Mouse (Mus musculus): ENCODE results near the gene Mid1.
"Not testable (repeated sequence)": the region's sequence is repeated elsewhere in the genome, so short reads cannot be mapped to it uniquely, and the experiment has no call there.

The Mid1 gene

GRCm38 (mm10) chrX:170017333-170018245, 332.6 kb downstream of the Mid1 start:
- CTCF ChIA-PET, result not testable (repeated sequence)

- CTCF ChIA-PET, result not testable (repeated sequence)
Observed at GRCm38 (mm10) chrX:170018571-170019218, 333.7 kb downstream of the Mid1 start.

GRCm38 (mm10) chrX:170019219-170019953, 334.4 kb downstream of the Mid1 start:
- CTCF ChIA-PET, result not testable (repeated sequence)

GRCm38 (mm10) chrX:170019954-170020689, 335.1 kb downstream of the Mid1 start:
- CTCF ChIA-PET, result not testable (repeated sequence)

- CTCF ChIA-PET, result not testable (repeated sequence)
Observed at GRCm38 (mm10) chrX:170020690-170021050, 335.7 kb downstream of the Mid1 start.

GRCm38 (mm10) chrX:170021205-170021604, 336.2 kb downstream of the Mid1 start:
- CTCF ChIA-PET, result not testable (repeated sequence)

GRCm38 (mm10) chrX:170021750-170022461, 336.9 kb downstream of the Mid1 start:
- CTCF ChIA-PET, result not testable (repeated sequence)

Data from spleen, embryonic (tissue).